In the genomic region with DNA sequence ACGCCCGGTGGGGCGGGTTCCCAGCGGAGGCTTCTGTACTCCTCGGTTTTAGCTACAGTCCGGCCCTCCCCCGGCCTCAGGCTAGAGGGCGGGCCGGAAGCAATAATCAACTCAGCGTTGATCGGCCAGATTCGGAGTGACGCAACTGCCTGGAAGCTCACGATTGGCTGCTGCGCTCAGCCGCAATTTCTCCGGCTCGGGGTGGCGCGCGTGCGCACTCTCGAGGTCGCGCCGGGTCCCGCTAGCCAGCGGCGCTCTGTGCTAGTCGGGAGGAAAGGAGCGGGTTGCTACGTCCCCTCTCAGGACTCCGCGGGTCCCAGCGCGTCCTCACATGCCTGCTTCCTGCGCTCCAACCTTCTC, we compare ENCODE assay signal across 8 mouse cellular contexts. TPM values are rescaled to one million over a fixed set of nuclear protein-coding genes. Genes with fewer than 3 reads are reported as not detected.
DNase-seq lines count a peak whose midpoint lies in the region; ATAC-seq and TF ChIP-seq lines count a peak whose summit lies in the region.

A gene (minus strand): TSS at position 113 of the 360 bp plus-strand sequence.

- no peaks in the 10 kb centered on the region; the same call in 1 of the 2 replicates for H3K9me3 ChIP-seq in heart, embryonic 12.5 days (replicated peaks)
- H3K9me3 ChIP-seq in kidney, postnatal 0 days (replicated peaks; ENCODE audit: low read length) = no peaks in the 10 kb centered on the region
- no peaks in the 10 kb centered on the region for H3K9me3 ChIP-seq in liver, embryonic 11.5 days (ENCODE audit: control insufficient read depth, low read length)
- H3K9me3 ChIP-seq in stomach, embryonic 14.5 days (ENCODE audit: control insufficient read depth, low read depth, low read length) = no peaks in the 10 kb centered on the region

- H3K27me3 ChIP-seq in heart, embryonic 12.5 days (replicated peaks) = no peaks in the 10 kb centered on the region
- no peaks in the 10 kb centered on the region for H3K27me3 ChIP-seq in kidney, postnatal 0 days (ENCODE audit: insufficient read depth, low read length)
- no peaks in the 10 kb centered on the region for H3K27me3 ChIP-seq in liver, embryonic 11.5 days (replicated peaks; ENCODE audit: control insufficient read depth, insufficient read depth, low read length)
- no peaks in the 10 kb centered on the region for H3K27me3 ChIP-seq in stomach, embryonic 14.5 days (ENCODE audit: control insufficient read depth, insufficient read depth, low read length)

- H3K4me2 ChIP-seq in heart, embryonic 12.5 days = peak within 1 kb of the TSS; percentile 89
- H3K4me2 ChIP-seq in kidney, postnatal 0 days (ENCODE audit: low read length) = peak within 1 kb of the TSS; percentile 89
- peak within 1 kb of the TSS; percentile 90 for H3K4me2 ChIP-seq in liver, embryonic 11.5 days
- H3K4me2 ChIP-seq in stomach, embryonic 14.5 days (replicated peaks; ENCODE audit: low read depth, low read length) = peak within 1 kb of the TSS; percentile 84

- peak; percentile 97 for DNase-seq in CD4-positive helper T cell, adult 2 months (ENCODE audit: low read depth, low spot score)
- peak; percentile 85 for DNase-seq in brain, embryonic 18.5 days (ENCODE audit: low read depth, low spot score)
- DNase-seq in kidney, postnatal 0 days (ENCODE audit: low spot score) = peak; percentile 98
- peak; percentile 94 for DNase-seq in liver, embryonic 11.5 days (ENCODE audit: low spot score)
- peak; percentile 96 for DNase-seq in naive thymus-derived CD4-positive, alpha-beta T cell, adult 2 months (ENCODE audit: low read depth)

- peak within 1 kb of the TSS; percentile 76 for H3K9ac ChIP-seq in heart, embryonic 12.5 days
- peak within 1 kb of the TSS; percentile 68 for H3K9ac ChIP-seq in kidney, postnatal 0 days (ENCODE audit: low read depth, low read length)
- peak within 1 kb of the TSS; percentile 67 for H3K9ac ChIP-seq in liver, embryonic 11.5 days (ENCODE audit: low read depth, low read length)
- H3K9ac ChIP-seq in stomach, embryonic 14.5 days (replicated peaks; ENCODE audit: low read depth, low read length) = peak within 1 kb of the TSS; percentile 60

- H3K4me1 ChIP-seq in heart, embryonic 12.5 days (replicated peaks) = peaks cover 19% of the 10 kb centered on the region
- peaks cover 15% of the 10 kb centered on the region for H3K4me1 ChIP-seq in kidney, postnatal 0 days (replicated peaks; ENCODE audit: insufficient read depth, low read length)
- peaks cover 6% of the 10 kb centered on the region; the same call in 1 of the 2 replicates for H3K4me1 ChIP-seq in liver, embryonic 11.5 days (replicated peaks; ENCODE audit: control insufficient read depth, insufficient read depth, low read length)
- H3K4me1 ChIP-seq in stomach, embryonic 14.5 days (ENCODE audit: control insufficient read depth, insufficient read depth, low read length) = peaks cover 8% of the 10 kb centered on the region; the same call in 1 of the 2 replicates

- WGBS in heart, embryonic 12.5 days = under 1% methylated on average over 37 of the region's 37 CpGs
- WGBS in kidney, postnatal 0 days = under 1% methylated on average over 34 of the region's 37 CpGs
- under 1% methylated on average over 37 of the region's 37 CpGs for WGBS in liver, embryonic 11.5 days
- under 1% methylated on average over 36 of the region's 37 CpGs for WGBS in stomach, embryonic 14.5 days

- H3K27ac ChIP-seq in heart, embryonic 12.5 days (ENCODE audit: poor library complexity, severe bottlenecking) = peak within 1 kb of the TSS; percentile 57
- H3K27ac ChIP-seq in kidney, postnatal 0 days = peak within 1 kb of the TSS; percentile 80
- H3K27ac ChIP-seq in liver, embryonic 11.5 days (ENCODE audit: low read depth, low read length) = 0 out of 2 replicates have a peak within 1 kb of the TSS, but pooled peaks have one; percentile 41
- H3K27ac ChIP-seq in stomach, embryonic 14.5 days (ENCODE audit: low read length) = peak within 1 kb of the TSS; percentile 78; the same call in 1 of the 2 replicates

- ATAC-seq in erythroid progenitor cell, adult 5-6 weeks (replicated peaks; ENCODE audit: low FRiP score, poor library complexity, severe bottlenecking) = peak; percentile 96
- ATAC-seq in heart, embryonic 12.5 days (ENCODE audit: insufficient number of reproducible peaks, low FRiP score) = peak; percentile 95
- ATAC-seq in kidney, postnatal 0 days (replicated peaks; ENCODE audit: low FRiP score, low read depth) = peak; percentile 96
- peak; percentile 97 for ATAC-seq in liver, embryonic 11.5 days (replicated peaks; ENCODE audit: low FRiP score)
- ATAC-seq in stomach, embryonic 14.5 days (ENCODE audit: insufficient number of reproducible peaks, insufficient read depth, low FRiP score, low read depth) = peak; percentile 95

- H3K4me3 ChIP-seq in heart, embryonic 12.5 days = peak within 1 kb of the TSS; percentile 83
- H3K4me3 ChIP-seq in kidney, postnatal 0 days (replicated peaks; ENCODE audit: low read depth, low read length) = peak within 1 kb of the TSS; percentile 65
- peak within 1 kb of the TSS; percentile 67 for H3K4me3 ChIP-seq in liver, embryonic 11.5 days (ENCODE audit: low read depth, low read length)
- H3K4me3 ChIP-seq in stomach, embryonic 14.5 days (ENCODE audit: low read depth, low read length) = peak within 1 kb of the TSS; percentile 78

- no peak for TF ChIP-seq CTCF in kidney, postnatal 0 days (IDR thresholded peaks at IDR 0.05; ENCODE audit: low read depth)

- H3K36me3 ChIP-seq in heart, embryonic 12.5 days = 0 out of 2 replicates have a peak, but pooled peaks cover under 1% of the 10 kb centered on the region
- H3K36me3 ChIP-seq in kidney, postnatal 0 days (ENCODE audit: insufficient read depth, low read length) = no peaks in the 10 kb centered on the region
- no peaks in the 10 kb centered on the region for H3K36me3 ChIP-seq in liver, embryonic 11.5 days (ENCODE audit: control insufficient read depth, insufficient read depth, low read length)
- no peaks in the 10 kb centered on the region for H3K36me3 ChIP-seq in stomach, embryonic 14.5 days (ENCODE audit: control insufficient read depth, insufficient read depth, low read length)

RNA-seq across cellular contexts. Expression of the gene that starts here (rescaled TPM):
- 2.9 and 8.3 TPM in 2 replicates for total RNA-seq in erythroid progenitor cell, adult 5-6 weeks (2015; ENCODE audit: low replicate concordance)
- 2.1 and 6.2 TPM in 2 replicates for total RNA-seq in erythroid progenitor cell, adult 5-6 weeks (2017; ENCODE audit: low replicate concordance)
- polyA plus RNA-seq in heart, embryonic 12.5 days (2016; fragmentation: Nextera tagmentation; extraction: Ambion mirVana) = 19.1 and 19.3 TPM in 2 replicates
- 15.3 and 17.4 TPM in 2 replicates for polyA plus RNA-seq in kidney, postnatal 0 days (2015; fragmentation: Nextera tagmentation; extraction: Ambion mirVana)
- polyA plus RNA-seq in liver, embryonic 11.5 days (2014; fragmentation: Nextera tagmentation; extraction: Ambion mirVana) = 7.5 and 8.9 TPM in 2 replicates
- 17.0 and 18.3 TPM in 2 replicates for polyA plus RNA-seq in stomach, embryonic 14.5 days (2014; fragmentation: Nextera tagmentation; extraction: Ambion mirVana)

Comparison
In these comparisons a context has a peak if more than half of its experiments do, and no peak if none do; other contexts are left out.
1. Peak in every context shown above with its lines: DNase-seq, ATAC-seq, H3K4me3 ChIP-seq and H3K27ac ChIP-seq.